Mouse (Mus musculus): ENCODE data around the gene Cfap61. TPM values are rescaled to one million over a fixed set of nuclear protein-coding genes. Genes with fewer than 3 reads are reported as not detected.

The Cfap61 gene
- polyA plus RNA-seq, 1 experiment = 0.23 TPM

- WGBS = 92% methylated on average over 4 of the region's 4 CpGs
- TF ChIP-seq POLR2A (IDR thresholded peaks at IDR 0.05; ENCODE audit: control insufficient read depth, extremely low read depth, insufficient read depth, low read length, poor library complexity) (no peak), CTCF (IDR thresholded peaks at IDR 0.05; ENCODE audit: borderline replicate concordance, control insufficient read depth, extremely low read depth, insufficient read depth, low read length, poor library complexity) (no peak)
- H3K4me3 ChIP-seq (ENCODE audit: control insufficient read depth, insufficient read depth, low read length) = no peak overlapping the region
- no peaks in the 10 kb centered on the region for H3K4me1 ChIP-seq (replicated peaks; ENCODE audit: control insufficient read depth, insufficient read depth, low read length)
- no peak for DNase-seq
- H3K27me3 ChIP-seq (ENCODE audit: control insufficient read depth, insufficient read depth, low read length) = no peaks in the 10 kb centered on the region
- H3K27ac ChIP-seq (ENCODE audit: control insufficient read depth, insufficient read depth, low read length) = no peak overlapping the region
- no peaks in the 10 kb centered on the region for H3K36me3 ChIP-seq (ENCODE audit: control insufficient read depth, insufficient read depth, low read length)
These were observed 38.0 kb downstream of the Cfap61 start for GRCm38 (mm10) chr2:145972571-145972970.

DNA sequence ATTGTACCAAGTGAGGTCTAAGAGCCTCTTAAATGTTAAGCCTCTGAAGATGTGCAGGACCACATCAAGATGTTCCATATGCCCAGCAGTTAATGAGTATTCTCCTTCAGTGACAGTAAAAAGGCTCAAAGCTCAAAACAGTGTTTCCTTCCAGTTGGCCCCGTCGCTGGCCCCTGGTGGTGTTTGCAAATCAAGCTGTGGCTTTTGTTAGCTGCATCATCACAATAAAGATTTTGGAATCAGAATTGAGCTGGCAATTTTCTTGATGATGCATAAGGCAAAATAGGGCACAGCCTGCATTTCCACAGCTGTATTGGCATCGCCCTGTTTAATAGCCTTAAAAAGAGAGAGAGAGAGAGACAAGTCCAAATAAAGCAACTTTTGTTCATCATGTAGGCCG lies 45.0 kb downstream of the Cfap61 start:
- DNase-seq = no peak
- H3K36me3 ChIP-seq (ENCODE audit: control insufficient read depth, insufficient read depth, low read length) = no peaks in the 10 kb centered on the region
- H3K27me3 ChIP-seq (ENCODE audit: control insufficient read depth, insufficient read depth, low read length) = no peaks in the 10 kb centered on the region
- H3K27ac ChIP-seq (ENCODE audit: control insufficient read depth, insufficient read depth, low read length) = no peak overlapping the region
- H3K4me1 ChIP-seq (replicated peaks; ENCODE audit: control insufficient read depth, insufficient read depth, low read length) = no peaks in the 10 kb centered on the region
- H3K4me3 ChIP-seq (ENCODE audit: control insufficient read depth, insufficient read depth, low read length) = no peak overlapping the region
- 96% methylated on average over 4 of the region's 4 CpGs for WGBS
- TF ChIP-seq CTCF (IDR thresholded peaks at IDR 0.05; ENCODE audit: borderline replicate concordance, control insufficient read depth, extremely low read depth, insufficient read depth, low read length, poor library complexity) (no peak), POLR2A (IDR thresholded peaks at IDR 0.05; ENCODE audit: control insufficient read depth, extremely low read depth, insufficient read depth, low read length, poor library complexity) (no peak)

DNA sequence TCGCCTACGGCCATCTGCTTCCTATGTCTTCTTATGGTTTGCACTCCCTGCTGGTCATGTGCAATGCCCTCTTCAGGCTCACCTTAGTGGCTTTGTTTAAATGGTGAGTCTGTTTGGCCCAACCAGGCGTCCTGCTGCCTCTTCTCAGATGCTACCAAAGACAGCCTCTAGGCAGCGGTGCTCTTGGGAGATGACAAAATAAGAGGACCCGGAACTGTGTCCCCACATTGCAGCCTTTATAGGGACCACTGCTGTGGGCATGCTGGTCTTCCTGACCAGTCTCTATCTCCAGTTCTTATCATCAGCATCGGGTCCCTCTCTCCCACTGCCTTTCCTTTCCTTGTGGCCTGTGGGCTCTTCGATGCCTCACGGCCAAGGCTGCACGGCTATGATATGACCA lies 46.3 kb downstream of the Cfap61 start:
- no peak for DNase-seq
- Histone ChIP-seq H3K27ac (ENCODE audit: control insufficient read depth, insufficient read depth, low read length) (no peak overlapping the region), H3K4me3 (ENCODE audit: control insufficient read depth, insufficient read depth, low read length) (no peak overlapping the region), H3K4me1 (replicated peaks; ENCODE audit: control insufficient read depth, insufficient read depth, low read length) (no peaks in the 10 kb centered on the region), H3K36me3 (ENCODE audit: control insufficient read depth, insufficient read depth, low read length) (no peaks in the 10 kb centered on the region), H3K27me3 (ENCODE audit: control insufficient read depth, insufficient read depth, low read length) (no peaks in the 10 kb centered on the region)
- 93% methylated on average over 9 of the region's 9 CpGs for WGBS
- TF ChIP-seq CTCF (IDR thresholded peaks at IDR 0.05; ENCODE audit: borderline replicate concordance, control insufficient read depth, extremely low read depth, insufficient read depth, low read length, poor library complexity) = no peak
- TF ChIP-seq POLR2A (IDR thresholded peaks at IDR 0.05; ENCODE audit: control insufficient read depth, extremely low read depth, insufficient read depth, low read length, poor library complexity) = no peak

GRCm38 (mm10) chr2:145981699-145982112 lies 47.1 kb downstream of the Cfap61 start:
- no peak for DNase-seq
- TF ChIP-seq CTCF (IDR thresholded peaks at IDR 0.05; ENCODE audit: borderline replicate concordance, control insufficient read depth, extremely low read depth, insufficient read depth, low read length, poor library complexity) (no peak), POLR2A (IDR thresholded peaks at IDR 0.05; ENCODE audit: control insufficient read depth, extremely low read depth, insufficient read depth, low read length, poor library complexity) (no peak)
- Histone ChIP-seq H3K27ac (ENCODE audit: control insufficient read depth, insufficient read depth, low read length) (no peak overlapping the region), H3K27me3 (ENCODE audit: control insufficient read depth, insufficient read depth, low read length) (no peaks in the 10 kb centered on the region), H3K4me1 (replicated peaks; ENCODE audit: control insufficient read depth, insufficient read depth, low read length) (no peaks in the 10 kb centered on the region), H3K4me3 (ENCODE audit: control insufficient read depth, insufficient read depth, low read length) (no peak overlapping the region), H3K36me3 (ENCODE audit: control insufficient read depth, insufficient read depth, low read length) (no peaks in the 10 kb centered on the region)
- 96% methylated on average over 6 of the region's 6 CpGs for WGBS

DNA sequence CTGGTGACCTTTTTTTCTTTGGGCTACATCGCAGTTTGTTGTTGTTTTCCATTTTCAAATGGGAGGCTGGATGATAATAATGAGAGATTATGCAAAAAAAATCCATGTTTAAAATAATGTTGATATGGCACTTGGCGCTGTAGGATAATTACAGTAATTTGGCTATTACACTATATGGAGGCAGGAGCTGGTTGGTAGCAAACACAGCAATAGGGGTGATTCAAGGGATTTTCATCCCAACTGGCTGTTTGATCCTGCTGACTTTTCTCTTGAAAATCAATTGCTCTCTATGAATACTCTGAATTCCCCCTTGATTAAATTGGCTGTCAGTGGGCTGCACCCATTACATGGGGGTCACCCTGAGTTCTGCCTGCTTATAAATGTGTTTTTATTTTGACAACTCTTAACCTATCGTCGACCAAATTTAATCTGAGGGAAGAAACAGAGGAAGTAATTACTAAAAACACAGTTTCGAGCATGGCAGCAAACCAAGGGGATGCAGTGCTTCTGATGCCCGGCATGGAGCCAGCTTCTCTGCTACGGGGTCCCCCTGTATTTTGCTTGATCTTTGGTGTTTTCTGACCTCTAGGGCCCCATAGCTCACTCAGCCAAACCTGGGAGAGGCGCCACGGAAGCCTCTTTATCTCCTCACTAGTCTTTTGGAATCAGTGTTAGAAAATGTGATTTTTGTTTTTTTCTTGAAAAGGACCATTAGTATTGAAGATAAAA lies 47.9 kb downstream of the Cfap61 start:
- Histone ChIP-seq H3K27ac (ENCODE audit: control insufficient read depth, insufficient read depth, low read length) (no peak overlapping the region), H3K36me3 (ENCODE audit: control insufficient read depth, insufficient read depth, low read length) (no peaks in the 10 kb centered on the region), H3K4me3 (ENCODE audit: control insufficient read depth, insufficient read depth, low read length) (no peak overlapping the region), H3K27me3 (ENCODE audit: control insufficient read depth, insufficient read depth, low read length) (no peaks in the 10 kb centered on the region), H3K4me1 (replicated peaks; ENCODE audit: control insufficient read depth, insufficient read depth, low read length) (no peaks in the 10 kb centered on the region)
- DNase-seq = no peak
- no peak for TF ChIP-seq POLR2A (IDR thresholded peaks at IDR 0.05; ENCODE audit: control insufficient read depth, extremely low read depth, insufficient read depth, low read length, poor library complexity)
- no peak for TF ChIP-seq CTCF (IDR thresholded peaks at IDR 0.05; ENCODE audit: borderline replicate concordance, control insufficient read depth, extremely low read depth, insufficient read depth, low read length, poor library complexity)
- WGBS = 87% methylated on average over 9 of the region's 9 CpGs

DNA sequence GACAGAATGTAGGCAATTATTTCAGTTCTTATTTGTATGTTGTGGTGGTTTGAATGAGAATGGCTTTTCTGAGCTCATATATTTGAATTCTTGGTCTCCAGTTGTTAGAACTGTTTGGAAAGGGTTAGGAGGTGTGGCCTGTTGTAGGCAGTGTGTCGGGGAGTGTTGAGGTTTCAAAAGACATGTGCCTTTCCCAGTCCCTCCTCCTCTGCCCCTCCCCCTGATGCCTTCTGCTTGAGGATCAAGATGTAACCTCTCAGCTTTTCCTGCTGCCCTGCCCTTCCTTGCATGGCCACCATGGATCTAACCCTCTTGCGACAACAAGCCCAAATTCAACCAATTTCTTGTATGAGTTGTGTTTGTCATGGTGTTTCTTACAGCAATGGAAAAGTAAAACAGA lies 53.2 kb downstream of the Cfap61 start:
- WGBS = 96% methylated on average over 2 of the region's 2 CpGs
- Histone ChIP-seq H3K27ac (ENCODE audit: control insufficient read depth, insufficient read depth, low read length) (no peak overlapping the region), H3K36me3 (ENCODE audit: control insufficient read depth, insufficient read depth, low read length) (no peaks in the 10 kb centered on the region), H3K27me3 (ENCODE audit: control insufficient read depth, insufficient read depth, low read length) (no peaks in the 10 kb centered on the region), H3K4me1 (replicated peaks; ENCODE audit: control insufficient read depth, insufficient read depth, low read length) (no peaks in the 10 kb centered on the region), H3K4me3 (ENCODE audit: control insufficient read depth, insufficient read depth, low read length) (no peak overlapping the region)
- DNase-seq = no peak
- TF ChIP-seq POLR2A (IDR thresholded peaks at IDR 0.05; ENCODE audit: control insufficient read depth, extremely low read depth, insufficient read depth, low read length, poor library complexity) (no peak), CTCF (IDR thresholded peaks at IDR 0.05; ENCODE audit: borderline replicate concordance, control insufficient read depth, extremely low read depth, insufficient read depth, low read length, poor library complexity) (no peak)
